Mouse (Mus musculus): Measurements from ENCODE around the gene Olfr963. TPM values are rescaled to one million over a fixed set of nuclear protein-coding genes. Genes with fewer than 3 reads are reported as not detected.

Gene Olfr963
- polyA plus RNA-seq (2016; fragmentation: Nextera tagmentation; extraction: Ambion mirVana), result not detected in 2 replicates

DNA sequence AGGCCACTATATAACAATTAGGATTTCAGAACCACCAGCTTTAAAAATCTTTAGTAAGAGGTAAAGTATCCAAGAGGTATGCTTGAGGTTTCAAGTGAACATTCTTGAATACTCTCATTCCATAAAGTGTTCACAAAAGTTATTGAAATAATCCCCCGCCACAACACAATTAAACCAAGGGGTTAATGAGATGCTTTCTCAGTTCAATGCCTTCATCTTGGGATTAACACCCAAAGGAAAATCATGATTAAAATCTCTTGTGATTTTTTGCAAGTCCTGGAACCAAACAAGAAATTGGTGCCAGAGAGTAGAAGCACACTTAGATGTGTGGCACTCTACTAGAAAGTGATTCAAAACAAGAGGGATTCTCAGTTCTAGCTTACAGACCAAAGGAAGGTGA, at the start of gene Olfr963:
Olfr963 (plus strand) TSS at position 301 of the 400 bp plus-strand sequence.
- Histone ChIP-seq H3K27ac (no peak within 1 kb of the TSS), H3K27me3 (replicated peaks) (no peaks in the 10 kb centered on the region), H3K9ac (no peak within 1 kb of the TSS), H3K36me3 (no peaks in the 10 kb centered on the region), H3K4me1 (no peaks in the 10 kb centered on the region), H3K4me2 (replicated peaks) (no peak within 1 kb of the TSS), H3K4me3 (no peak within 1 kb of the TSS), H3K9me3 (no peaks in the 10 kb centered on the region)
- WGBS, result 89% methylated on average over 1 of the region's 1 CpGs
- no peak for ATAC-seq (ENCODE audit: low FRiP score, low read depth)

DNA sequence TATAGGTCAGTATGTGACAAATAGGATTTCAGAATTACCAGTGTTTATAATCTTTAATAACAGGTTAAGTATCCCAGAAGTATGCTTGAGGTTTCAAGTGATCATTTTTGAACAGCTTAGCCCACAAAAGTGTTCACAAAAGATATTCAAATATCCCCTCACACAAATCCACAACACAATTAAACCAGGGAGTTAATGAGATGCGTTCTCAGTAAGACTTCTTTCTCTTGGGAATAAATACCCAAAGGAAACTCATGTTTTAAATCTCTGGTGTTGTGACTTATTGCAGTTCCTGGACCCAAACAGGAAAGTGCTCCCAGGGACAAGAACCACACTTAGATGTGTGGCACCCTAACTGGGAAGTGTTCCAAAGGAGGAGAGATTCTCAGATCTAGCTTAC, 45.9 kb upstream of the Olfr963 start, which contains the start of gene Olfr960:
Olfr960 (plus strand) TSS at position 301 of the 400 bp plus-strand sequence.
- WGBS, result 82% methylated on average over 1 of the region's 1 CpGs
- Histone ChIP-seq H3K27me3 (replicated peaks) (no peaks in the 10 kb centered on the region), H3K4me1 (no peaks in the 10 kb centered on the region), H3K4me3 (no peak within 1 kb of the TSS), H3K9ac (no peak within 1 kb of the TSS), H3K9me3 (no peaks in the 10 kb centered on the region), H3K4me2 (replicated peaks) (no peak within 1 kb of the TSS), H3K36me3 (no peaks in the 10 kb centered on the region), H3K27ac (no peak within 1 kb of the TSS)
- no peak for ATAC-seq (ENCODE audit: low FRiP score, low read depth)

DNA sequence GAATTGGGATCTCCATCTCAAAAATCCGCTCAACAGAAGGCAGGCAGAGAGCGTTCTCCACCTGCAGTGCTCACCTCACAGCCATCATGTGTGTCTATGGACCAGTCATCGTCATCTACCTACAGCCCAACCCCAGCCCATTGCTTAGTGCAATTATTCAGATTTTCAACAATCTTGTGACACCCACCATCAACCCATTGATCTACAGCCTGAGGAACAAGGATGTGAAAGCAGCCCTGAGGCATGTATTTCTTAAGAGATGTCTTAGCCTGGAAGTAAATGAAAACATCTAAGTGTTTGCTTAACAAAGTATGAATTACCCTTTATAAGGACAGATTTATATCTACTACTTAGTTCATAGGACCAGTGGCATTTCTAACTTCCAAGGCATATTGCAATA, 43.2 kb upstream of the Olfr963 start:
- Histone ChIP-seq H3K36me3 (no peaks in the 10 kb centered on the region), H3K4me2 (replicated peaks) (no peak overlapping the region), H3K9me3 (no peaks in the 10 kb centered on the region), H3K27ac (no peak overlapping the region), H3K9ac (no peak overlapping the region), H3K4me1 (no peaks in the 10 kb centered on the region), H3K4me3 (no peak overlapping the region), H3K27me3 (replicated peaks) (no peaks in the 10 kb centered on the region)
- WGBS, result 91% methylated on average over 3 of the region's 3 CpGs
- ATAC-seq (ENCODE audit: low FRiP score, low read depth), result no peak

DNA sequence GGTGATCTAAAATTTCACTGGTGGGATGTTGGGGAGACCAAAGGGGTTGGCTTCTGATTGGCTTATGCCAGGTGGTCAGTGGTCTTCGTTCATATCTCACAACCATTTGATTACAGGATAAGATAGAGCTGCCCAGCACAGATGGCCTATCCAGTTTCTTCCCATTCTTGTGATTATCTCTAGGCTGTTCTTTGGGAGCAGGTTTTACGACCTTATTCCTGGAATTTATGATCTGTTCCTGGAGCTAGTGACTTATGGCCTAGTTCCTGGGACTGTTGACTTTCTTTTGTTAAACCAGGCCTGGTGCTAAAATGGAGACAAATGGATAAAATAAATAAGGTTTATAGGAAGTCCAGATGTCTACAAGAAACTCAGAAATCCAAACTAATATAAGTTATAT, 42.3 kb upstream of the Olfr963 start:
- 61% methylated on average over 2 of the region's 2 CpGs for WGBS
- H3K36me3 ChIP-seq, result no peaks in the 10 kb centered on the region
- H3K4me2 ChIP-seq (replicated peaks), result no peak overlapping the region
- no peaks in the 10 kb centered on the region for H3K9me3 ChIP-seq
- ATAC-seq (ENCODE audit: low FRiP score, low read depth), result no peak
- no peaks in the 10 kb centered on the region for H3K27me3 ChIP-seq (replicated peaks)
- H3K9ac ChIP-seq, result no peak overlapping the region
- H3K27ac ChIP-seq, result no peak overlapping the region
- no peak overlapping the region for H3K4me3 ChIP-seq
- no peaks in the 10 kb centered on the region for H3K4me1 ChIP-seq

DNA sequence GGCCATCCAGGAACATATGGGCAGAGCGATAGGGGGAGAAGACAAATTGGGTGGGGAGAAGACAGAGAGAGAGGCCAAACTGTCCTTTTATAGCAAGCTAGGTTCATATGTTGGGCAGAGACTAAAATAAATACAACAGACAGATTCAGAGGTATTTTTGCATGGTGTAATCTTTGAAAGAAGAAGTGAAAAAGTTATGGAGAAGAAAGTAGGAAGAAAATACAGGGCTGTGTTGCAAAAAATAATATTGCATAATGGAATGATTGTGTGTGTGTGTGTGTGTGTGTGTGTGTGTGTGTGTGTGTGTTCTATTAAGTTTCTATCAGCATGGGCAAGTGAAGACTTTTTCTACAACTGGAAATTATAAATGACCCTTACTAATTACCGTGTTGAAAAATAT, 37.9 kb upstream of the Olfr963 start:
- ATAC-seq (ENCODE audit: low FRiP score, low read depth), result no peak
- no peak overlapping the region for H3K4me2 ChIP-seq (replicated peaks)
- no peaks in the 10 kb centered on the region for H3K4me1 ChIP-seq
- H3K27ac ChIP-seq, result no peak overlapping the region
- H3K9ac ChIP-seq, result no peak overlapping the region
- H3K9me3 ChIP-seq, result no peaks in the 10 kb centered on the region
- H3K36me3 ChIP-seq, result no peaks in the 10 kb centered on the region
- H3K27me3 ChIP-seq (replicated peaks), result no peaks in the 10 kb centered on the region
- H3K4me3 ChIP-seq, result no peak overlapping the region
- 82% methylated on average over 2 of the region's 2 CpGs for WGBS

DNA sequence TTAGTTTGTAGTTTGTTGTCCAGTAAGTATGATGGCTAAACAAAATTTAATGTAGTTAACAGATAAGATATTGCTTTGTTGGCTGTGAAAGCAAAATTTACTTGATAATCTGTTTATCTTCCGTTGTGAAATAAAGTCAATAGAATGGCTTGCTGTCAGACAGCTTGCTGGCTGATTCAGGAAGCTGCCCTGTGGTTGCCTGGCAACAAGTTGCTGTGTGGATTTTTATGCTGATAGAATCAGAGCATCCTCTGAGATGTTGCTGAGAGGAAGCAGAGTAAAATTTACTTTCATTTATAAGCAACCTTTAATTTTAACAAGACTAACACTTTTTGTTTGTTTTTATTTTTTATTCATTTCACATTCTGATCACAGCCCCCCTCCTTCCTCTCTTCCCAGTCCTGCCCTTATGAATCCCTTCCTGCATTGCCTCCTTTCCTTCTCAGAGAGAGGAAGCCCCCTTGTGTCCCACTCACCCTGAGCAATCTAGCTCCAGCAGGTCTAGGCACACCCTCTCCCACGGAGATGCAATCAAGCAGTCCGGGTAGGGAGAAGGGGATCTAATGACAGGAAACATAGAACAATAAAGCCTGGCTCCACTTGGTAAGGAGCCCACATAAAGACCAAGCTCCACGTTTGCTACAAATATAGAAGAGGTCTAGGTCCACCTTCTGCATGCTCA, 33.0 kb upstream of the Olfr963 start:
- no peak overlapping the region for H3K9ac ChIP-seq
- no peak overlapping the region for H3K27ac ChIP-seq
- H3K4me1 ChIP-seq, result no peaks in the 10 kb centered on the region
- ATAC-seq (ENCODE audit: low FRiP score, low read depth), result no peak
- H3K4me2 ChIP-seq (replicated peaks), result no peak overlapping the region
- no peaks in the 10 kb centered on the region for H3K9me3 ChIP-seq
- 15% methylated on average over 4 of the region's 4 CpGs for WGBS
- no peaks in the 10 kb centered on the region for H3K36me3 ChIP-seq
- no peak overlapping the region for H3K4me3 ChIP-seq
- H3K27me3 ChIP-seq (replicated peaks), result no peaks in the 10 kb centered on the region

DNA sequence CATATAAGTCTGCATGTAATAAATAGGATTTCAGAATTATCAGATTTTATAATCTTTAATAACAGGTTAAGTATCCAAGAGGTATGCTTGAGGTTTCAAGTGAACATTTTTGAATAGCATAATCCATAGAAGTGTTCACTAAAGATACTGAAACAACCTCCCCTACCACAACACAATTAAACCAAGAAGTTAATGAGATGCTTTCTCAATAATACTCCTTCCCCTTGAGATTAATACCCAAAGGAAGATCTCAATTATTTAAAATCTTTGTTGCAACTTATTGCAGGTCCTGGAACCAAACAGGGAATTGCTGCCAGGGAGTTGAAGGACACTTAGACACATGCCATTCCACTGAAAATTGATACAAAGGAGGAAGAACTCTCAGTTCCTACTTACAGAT, 22.2 kb upstream of the Olfr963 start, which contains the start of gene Olfr961:
Olfr961 (plus strand) TSS at position 301 of the 400 bp plus-strand sequence.
- H3K36me3 ChIP-seq, result no peaks in the 10 kb centered on the region
- no peaks in the 10 kb centered on the region for H3K4me1 ChIP-seq
- H3K27ac ChIP-seq, result no peak within 1 kb of the TSS
- H3K9ac ChIP-seq, result no peak within 1 kb of the TSS
- H3K4me3 ChIP-seq, result no peak within 1 kb of the TSS
- H3K4me2 ChIP-seq (replicated peaks), result no peak within 1 kb of the TSS
- H3K27me3 ChIP-seq (replicated peaks), result no peaks in the 10 kb centered on the region
- ATAC-seq (ENCODE audit: low FRiP score, low read depth), result no peak
- H3K9me3 ChIP-seq, result no peaks in the 10 kb centered on the region

DNA sequence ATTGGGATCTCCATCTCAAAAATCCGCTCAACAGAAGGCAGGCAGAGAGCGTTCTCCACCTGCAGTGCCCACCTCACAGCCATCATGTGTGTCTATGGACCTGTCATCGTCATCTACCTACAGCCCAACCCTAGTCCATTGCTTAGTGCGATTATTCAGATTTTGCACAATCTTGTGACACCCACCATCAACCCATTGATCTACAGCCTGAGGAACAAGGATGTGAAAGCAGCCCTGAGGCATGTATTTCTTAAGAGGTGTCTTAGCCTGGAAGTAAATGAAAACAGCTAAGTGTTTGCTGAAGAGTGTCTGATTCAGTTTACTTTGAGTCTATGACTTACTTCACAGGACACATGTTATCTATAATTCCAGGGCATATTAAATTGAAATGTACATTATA, 19.6 kb upstream of the Olfr963 start:
- no peak overlapping the region for H3K4me2 ChIP-seq (replicated peaks)
- WGBS, result 99% methylated on average over 4 of the region's 4 CpGs

DNA sequence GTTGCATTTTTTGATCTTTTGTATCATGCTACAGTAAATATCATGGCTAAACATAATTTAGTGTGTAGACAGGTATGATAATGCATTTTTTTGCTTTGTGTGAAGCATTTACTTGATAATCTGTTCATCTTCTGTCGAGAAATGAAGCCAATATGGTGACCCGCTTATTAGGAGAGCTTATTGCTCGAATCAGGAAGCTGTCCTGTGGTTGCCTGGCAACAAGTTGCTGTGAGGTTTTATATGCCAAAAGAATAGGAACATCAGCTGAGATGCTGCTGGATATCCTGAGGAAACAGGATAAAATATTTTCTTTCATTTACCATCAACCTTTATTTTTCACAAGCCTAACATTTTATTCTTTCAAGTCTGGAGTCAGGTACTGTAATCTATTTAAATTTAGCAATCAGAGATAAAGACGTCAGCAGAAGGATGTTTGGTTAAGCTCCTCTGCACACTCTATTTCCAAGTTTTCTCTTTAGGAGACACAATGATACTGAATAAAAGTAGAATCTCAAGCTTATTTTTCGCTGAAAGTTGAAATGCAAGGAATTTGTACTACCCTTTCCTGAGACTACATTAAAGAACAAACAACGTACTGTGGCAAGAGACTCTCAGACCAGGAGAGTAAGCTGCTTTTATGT, 12.1 kb upstream of the Olfr963 start:
- ATAC-seq (ENCODE audit: low FRiP score, low read depth), result no peak
- Histone ChIP-seq H3K4me1 (no peaks in the 10 kb centered on the region), H3K4me2 (replicated peaks) (no peak overlapping the region), H3K4me3 (no peak overlapping the region), H3K36me3 (no peaks in the 10 kb centered on the region), H3K27ac (no peak overlapping the region), H3K9ac (no peak overlapping the region), H3K27me3 (replicated peaks) (no peaks in the 10 kb centered on the region), H3K9me3 (no peaks in the 10 kb centered on the region)
- 82% methylated on average over 6 of the region's 6 CpGs for WGBS

More for the DNA sequence above, 19.6 kb upstream of the Olfr963 start:
- H3K9me3 ChIP-seq, result no peaks in the 10 kb centered on the region
- H3K36me3 ChIP-seq, result no peaks in the 10 kb centered on the region
- no peak overlapping the region for H3K27ac ChIP-seq
- H3K4me1 ChIP-seq, result no peaks in the 10 kb centered on the region
- no peak overlapping the region for H3K4me3 ChIP-seq
- no peak overlapping the region for H3K9ac ChIP-seq
- ATAC-seq (ENCODE audit: low FRiP score, low read depth), result no peak
- H3K27me3 ChIP-seq (replicated peaks), result no peaks in the 10 kb centered on the region

DNA sequence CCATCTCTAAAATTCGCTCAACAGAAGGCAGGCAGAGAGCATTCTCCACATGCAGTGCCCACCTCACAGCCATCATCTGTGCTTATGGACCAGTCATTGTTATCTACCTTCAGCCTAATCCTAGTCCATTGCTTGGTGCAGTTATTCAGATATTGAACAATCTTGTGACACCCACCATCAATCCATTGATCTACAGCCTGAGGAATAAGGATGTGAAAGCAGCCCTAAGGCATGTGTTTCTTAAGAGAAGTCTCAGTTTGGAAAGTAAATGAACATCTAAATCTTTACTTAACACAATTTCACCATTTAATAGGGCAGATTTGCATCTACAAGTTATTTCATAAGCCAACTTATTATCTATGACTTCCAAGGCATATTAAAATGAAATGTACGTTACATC, 2.7 kb downstream of the Olfr963 start:
- WGBS, result 78% methylated on average over 2 of the region's 2 CpGs
- Histone ChIP-seq H3K4me1 (no peaks in the 10 kb centered on the region), H3K36me3 (no peaks in the 10 kb centered on the region), H3K9ac (no peak overlapping the region), H3K27ac (no peak overlapping the region), H3K9me3 (no peaks in the 10 kb centered on the region), H3K4me3 (no peak overlapping the region), H3K4me2 (replicated peaks) (no peak overlapping the region), H3K27me3 (replicated peaks) (no peaks in the 10 kb centered on the region)
- ATAC-seq (ENCODE audit: low FRiP score, low read depth), result no peak

DNA sequence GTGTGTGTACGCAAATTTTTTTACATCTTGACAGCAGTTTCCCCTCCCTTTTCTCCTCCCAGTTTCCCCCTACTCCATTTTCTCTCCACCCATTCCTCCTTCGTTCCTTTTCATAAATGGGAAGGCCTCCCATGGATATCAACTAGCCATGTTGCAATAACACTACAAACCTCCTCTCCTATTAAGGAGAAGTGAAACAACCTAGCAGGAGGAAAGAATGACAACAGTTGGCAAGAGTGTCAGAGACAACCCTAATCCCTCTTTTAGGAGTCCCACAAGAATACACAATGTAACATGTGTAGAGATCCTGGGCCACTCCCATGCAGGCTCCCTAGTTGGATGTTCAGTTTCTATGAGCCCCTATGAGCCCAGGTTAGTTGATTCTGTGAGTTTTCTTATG, 7.8 kb downstream of the Olfr963 start:
- ATAC-seq (ENCODE audit: low FRiP score, low read depth), result no peak
- Histone ChIP-seq H3K36me3 (no peaks in the 10 kb centered on the region), H3K27ac (no peak overlapping the region), H3K4me1 (no peaks in the 10 kb centered on the region), H3K9ac (no peak overlapping the region), H3K27me3 (replicated peaks) (no peaks in the 10 kb centered on the region), H3K4me3 (no peak overlapping the region), H3K4me2 (replicated peaks) (no peak overlapping the region), H3K9me3 (no peaks in the 10 kb centered on the region)
- WGBS, result 80% methylated on average over 2 of the region's 2 CpGs

DNA sequence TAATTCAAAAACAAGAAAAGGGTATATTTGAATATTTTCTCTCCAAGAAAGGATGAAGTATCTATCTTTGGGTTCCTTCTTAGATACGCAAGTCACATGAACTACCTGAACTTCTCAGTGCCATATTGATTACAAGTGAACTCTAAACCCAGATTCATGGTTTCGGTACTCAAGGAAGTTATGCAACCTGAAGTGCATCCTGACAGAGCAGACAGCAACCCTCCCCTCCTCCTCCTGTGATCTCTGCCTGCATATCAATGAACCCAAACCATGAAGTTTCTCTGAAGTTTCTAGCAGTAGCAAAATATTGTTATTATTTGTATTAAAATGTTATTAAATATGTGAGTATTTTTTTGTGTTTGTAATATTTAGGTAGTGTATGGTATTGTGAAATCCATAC, 11.6 kb downstream of the Olfr963 start:
- Histone ChIP-seq H3K4me2 (replicated peaks) (no peak overlapping the region), H3K9me3 (no peaks in the 10 kb centered on the region), H3K27ac (no peak overlapping the region), H3K4me3 (no peak overlapping the region), H3K4me1 (no peaks in the 10 kb centered on the region), H3K27me3 (replicated peaks) (no peaks in the 10 kb centered on the region), H3K9ac (no peak overlapping the region), H3K36me3 (no peaks in the 10 kb centered on the region)
- WGBS, result 95% methylated on average over 2 of the region's 2 CpGs
- ATAC-seq (ENCODE audit: low FRiP score, low read depth), result no peak

DNA sequence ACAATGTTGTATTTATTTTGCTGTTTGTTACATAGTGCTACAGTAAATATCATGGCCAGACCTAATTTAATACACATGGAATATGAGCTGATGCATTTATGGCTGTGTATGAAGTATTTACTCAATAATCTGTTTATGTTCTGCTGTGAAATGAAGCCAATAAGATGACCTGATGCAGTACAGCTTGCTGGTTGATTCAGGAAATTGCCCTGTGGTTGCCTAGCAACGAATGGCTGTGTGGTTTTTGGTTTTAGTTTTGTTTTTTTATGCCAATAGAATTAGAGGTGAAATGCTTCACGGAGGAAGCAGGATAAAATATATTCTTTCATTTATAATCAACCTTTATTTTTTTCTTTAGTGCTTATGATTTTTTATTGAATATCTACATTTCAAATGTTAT, 12.3 kb downstream of the Olfr963 start:
- Histone ChIP-seq H3K27ac (no peak overlapping the region), H3K9ac (no peak overlapping the region)
- 58% methylated on average over 2 of the region's 2 CpGs for WGBS

More for the DNA sequence above, 12.3 kb downstream of the Olfr963 start:
- no peaks in the 10 kb centered on the region for H3K27me3 ChIP-seq (replicated peaks)
- H3K4me3 ChIP-seq, result no peak overlapping the region
- ATAC-seq (ENCODE audit: low FRiP score, low read depth), result no peak
- no peaks in the 10 kb centered on the region for H3K4me1 ChIP-seq
- no peaks in the 10 kb centered on the region for H3K9me3 ChIP-seq
- H3K36me3 ChIP-seq, result no peaks in the 10 kb centered on the region
- H3K4me2 ChIP-seq (replicated peaks), result no peak overlapping the region
